Mouse (Mus musculus) activated CD4-positive, CD25-positive, alpha-beta regulatory T cell, adult 9 weeks (primary cell): ENCODE results near the gene Fam181a. TPM values are rescaled to one million over a fixed set of nuclear protein-coding genes. Genes with fewer than 3 reads are reported as not detected.

ENCODE experiments used
- polyA plus RNA-seq: library from polyadenylated mRNA; unstranded; fragments of 100-300 nt; shearing (Covaris generic); gene quantifications from one replicate; pipeline ENCODE4 v1.2.1, GENCODE M21; 2017

The Fam181a gene
- polyA plus RNA-seq, result not detected

GRCm38 (mm10) chr12:103310744-103311267 is at the start of gene Fam181a:
Fam181a (plus strand) TSS chr12:103310975.

GRCm38 (mm10) chr12:103355746-103356414 is 45.1 kb downstream of the Fam181a start, which contains the start of gene Asb2:
Asb2 (minus strand) TSS chr12:103356001.

Other genes with a start within 250 kb of the Fam181a start
- gene Prima1, start 68.8 kb upstream of the Fam181a start, polyA plus RNA-seq, result not detected
- 14.6 TPM for gene Asb2, start 45.0 kb downstream of the Fam181a start, polyA plus RNA-seq
- gene Otub2, start 77.7 kb downstream of the Fam181a start, polyA plus RNA-seq, result 2.7 TPM
- gene 9330161L09Rik, start 96.8 kb downstream of the Fam181a start, polyA plus RNA-seq, result 1.8 TPM
- gene Ddx24, start 114.9 kb downstream of the Fam181a start, polyA plus RNA-seq, result 255 TPM
- gene Ifi27, start 123.2 kb downstream of the Fam181a start, polyA plus RNA-seq, result 502 TPM
- gene Ifi27l2a, start 132.7 kb downstream of the Fam181a start, polyA plus RNA-seq, result 1,693 TPM
- not detected for gene Ifi27l2b, start 146.2 kb downstream of the Fam181a start, polyA plus RNA-seq
- not detected for gene Ppp4r4, start 221.3 kb downstream of the Fam181a start, polyA plus RNA-seq